Mouse (Mus musculus): ENCODE results near the gene D630036H23Rik. TPM values are rescaled to one million over a fixed set of nuclear protein-coding genes. Genes with fewer than 3 reads are reported as not detected.

D630036H23Rik gene
- polyA plus RNA-seq (2014; fragmentation: Illumina TruSeq; extraction: RNeasy Lipid Tissue Mini Kit (QIAGEN cat#74804); ENCODE audit: low read depth, low replicate concordance) = 1.5 TPM

GRCm38 (mm10) chr12:36381441-36382340, at the start of gene D630036H23Rik, which contains the start of gene Ispd:
TSS of gene D630036H23Rik (minus strand) at chr12:36382181.
TSS of gene Ispd (plus strand) at chr12:36381450.

Other genes with a start within 250 kb of the D630036H23Rik start
- gene Ankmy2, start 225.1 kb downstream of the D630036H23Rik start, polyA plus RNA-seq (2014; fragmentation: Illumina TruSeq; extraction: RNeasy Lipid Tissue Mini Kit (QIAGEN cat#74804); ENCODE audit: low read depth, low replicate concordance) = 25.1 TPM
- gene Bzw2, start 224.1 kb downstream of the D630036H23Rik start, polyA plus RNA-seq (2014; fragmentation: Illumina TruSeq; extraction: RNeasy Lipid Tissue Mini Kit (QIAGEN cat#74804); ENCODE audit: low read depth, low replicate concordance) = 26.6 TPM
- gene Lrrc72, start 128.8 kb downstream of the D630036H23Rik start, polyA plus RNA-seq (2014; fragmentation: Illumina TruSeq; extraction: RNeasy Lipid Tissue Mini Kit (QIAGEN cat#74804); ENCODE audit: low read depth, low replicate concordance) = 1.2 TPM
- gene Sostdc1, start 68.0 kb downstream of the D630036H23Rik start, polyA plus RNA-seq (2014; fragmentation: Illumina TruSeq; extraction: RNeasy Lipid Tissue Mini Kit (QIAGEN cat#74804); ENCODE audit: low read depth, low replicate concordance) = 0.45 TPM
- 3.8 TPM for gene Ispd, start 731 bp downstream of the D630036H23Rik start, polyA plus RNA-seq (2014; fragmentation: Illumina TruSeq; extraction: RNeasy Lipid Tissue Mini Kit (QIAGEN cat#74804); ENCODE audit: low read depth, low replicate concordance)